Mouse (Mus musculus) midbrain, embryonic 15.5 days (tissue): ENCODE measurements around the gene Gnptg. TPM values are rescaled to one million over a fixed set of nuclear protein-coding genes. Genes with fewer than 3 reads are reported as not detected.
A peak's percentile ranks its signal among the peaks of the same experiment; 100 is the strongest.
"Not testable (repeated sequence)": the region's sequence is repeated elsewhere in the genome, so short reads cannot be mapped to it uniquely, and the experiment has no call there.

Experiments
- ATAC-seq: fragments of 200-750 bp; cut with Nextera tagmentation; replicated peaks from 2 replicates; pipeline ENCODE4 v1.8.0; 2017; ENCODE audit warnings: moderate TSS enrichment
- H3K27ac ChIP-seq: fragments of 300-500 bp; sonication (generic); 2 replicates; pipeline ENCODE4 v1.5.1; 2015; ENCODE audit warnings: mild to moderate bottlenecking, inconsistent platforms
- H3K27me3 ChIP-seq: fragments of 300-500 bp; sonication (generic); replicated peaks from 2 replicates; pipeline ENCODE4 v1.6.1; 2015; ENCODE audit warnings: inconsistent platforms
- H3K36me3 ChIP-seq: fragments of 300-500 bp; sonication (generic); replicated peaks from 2 replicates; pipeline ENCODE4 v1.6.1; 2015; ENCODE audit warnings: inconsistent platforms
- H3K4me1 ChIP-seq: fragments of 300-500 bp; sonication (generic); 2 replicates; pipeline ENCODE4 v1.6.1; 2015; ENCODE audit warnings: inconsistent platforms
- H3K4me2 ChIP-seq: fragments of 300-500 bp; sonication (generic); 2 replicates; pipeline ENCODE4 v1.6.1; 2015; ENCODE audit warnings: inconsistent platforms, mild to moderate bottlenecking, moderate library complexity
- H3K4me3 ChIP-seq: fragments of 300-500 bp; sonication (generic); 2 replicates; pipeline ENCODE4 v1.5.1; 2015; ENCODE audit warnings: mild to moderate bottlenecking, inconsistent platforms
- H3K9ac ChIP-seq: fragments of 300-500 bp; sonication (generic); 2 replicates; pipeline ENCODE4 v1.6.1; 2015; ENCODE audit warnings: mild to moderate bottlenecking, inconsistent platforms
- H3K9me3 ChIP-seq: fragments of 300-500 bp; sonication (generic); 2 replicates; pipeline ENCODE4 v1.6.1; 2016; ENCODE audit warnings: inconsistent platforms
- WGBS: fragments of 180-500 bp; shearing (Covaris S2); methylation state at CpG from one replicate; pipeline ENCODE4 v1.1.7; 2015; ENCODE audit warnings: mixed read lengths; 5-methylcytosine and 5-hydroxymethylcytosine counted together
- polyA plus RNA-seq: library from polyadenylated mRNA; unstranded; fragments of >200 nt; fragmentation: Nextera tagmentation; extraction: Ambion mirVana; gene quantifications from 2 replicates; pipeline ENCODE4 v1.2.1, GENCODE M21; 2015

The Gnptg gene
- polyA plus RNA-seq, 1 experiment from 2014 or later, result 96.0 TPM

DNA sequence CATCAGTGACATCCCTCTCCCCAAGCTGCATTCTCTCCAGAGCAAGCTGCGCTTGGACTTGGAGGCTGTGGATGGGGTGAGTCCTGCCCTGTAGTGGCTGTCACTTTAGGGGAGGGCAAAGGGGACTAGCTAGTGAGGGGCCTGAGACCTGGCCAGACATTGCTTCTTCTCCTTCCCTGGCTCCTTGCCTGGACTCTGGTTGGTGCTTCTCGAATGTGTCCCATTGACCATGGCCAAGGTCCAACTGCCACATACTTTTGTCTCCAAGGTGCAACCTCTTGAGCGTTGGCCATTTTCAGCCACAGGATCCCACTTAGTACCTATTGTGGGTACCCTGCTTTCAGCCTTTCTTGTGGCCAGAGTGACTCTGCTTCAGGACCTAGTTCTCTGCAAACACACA is 9.2 kb downstream of the Gnptg start:
- Histone ChIP-seq H3K4me3 (no peak overlapping the region), H3K4me2 (no peak overlapping the region), H3K27me3 (no peaks in the 10 kb centered on the region), H3K9ac (no peak overlapping the region), H3K27ac (no peak overlapping the region), H3K36me3 (peaks cover 28% of the 10 kb centered on the region; the same call in 1 of the 2 replicates), H3K4me1 (no peaks in the 10 kb centered on the region), H3K9me3 (no peaks in the 10 kb centered on the region)
- ATAC-seq, result no peak
- 90% methylated on average over 3 of the region's 3 CpGs for WGBS

GRCm38 (mm10) chr17:25230014-25230655 is 9.8 kb downstream of the Gnptg start:
- not testable (repeated sequence) for H3K9me3 ChIP-seq, H3K27me3 ChIP-seq

GRCm38 (mm10) chr17:25227991-25228390 is 11.9 kb downstream of the Gnptg start:
- no peak for ATAC-seq
- H3K4me1 ChIP-seq, result peaks cover 4% of the 10 kb centered on the region
- no peak overlapping the region for H3K9ac ChIP-seq

More at GRCm38 (mm10) chr17:25230014-25230655, 9.8 kb downstream of the Gnptg start:
- peak; percentile 66; the same call in 1 of the 2 replicates for ATAC-seq
- not testable (repeated sequence) for H3K4me2 ChIP-seq, H3K9ac ChIP-seq, H3K4me3 ChIP-seq, H3K27ac ChIP-seq, H3K4me1 ChIP-seq
- WGBS, result 83% methylated on average over 17 of the region's 17 CpGs
- peaks cover 24% of the 10 kb centered on the region; the same call in 1 of the 2 replicates for H3K36me3 ChIP-seq

DNA sequence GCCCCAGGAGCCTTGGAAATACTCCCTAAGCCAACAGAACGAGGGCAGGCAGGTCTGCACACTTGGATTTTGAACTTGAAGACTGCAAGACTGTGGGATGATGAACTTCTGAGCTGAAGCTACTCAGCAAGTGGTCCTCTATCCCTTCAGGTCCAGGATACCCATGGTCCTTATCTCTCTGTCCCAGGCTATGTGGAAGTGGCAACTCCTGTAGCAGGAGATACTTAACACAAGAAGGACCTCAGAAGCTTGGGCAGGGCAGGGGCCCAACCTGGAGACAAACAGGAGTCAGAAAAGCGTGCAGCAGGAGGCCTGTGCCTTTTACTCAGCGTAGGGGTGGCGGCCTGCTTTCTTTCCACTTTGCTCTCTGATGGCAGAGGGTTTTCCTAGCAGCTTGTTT is 14.3 kb downstream of the Gnptg start:
- ATAC-seq, result no peak

More at GRCm38 (mm10) chr17:25227991-25228390, 11.9 kb downstream of the Gnptg start:
- WGBS, result 83% methylated on average over 5 of the region's 5 CpGs
- no peak overlapping the region for H3K27ac ChIP-seq
- H3K9me3 ChIP-seq, result no peaks in the 10 kb centered on the region
- H3K4me3 ChIP-seq, result no peak overlapping the region
- peaks cover 15% of the 10 kb centered on the region; the same call in 1 of the 2 replicates for H3K36me3 ChIP-seq
- no peak overlapping the region for H3K4me2 ChIP-seq
- no peaks in the 10 kb centered on the region for H3K27me3 ChIP-seq

GRCm38 (mm10) chr17:25224586-25225222 is 15.2 kb downstream of the Gnptg start:
- no peak for ATAC-seq
- Histone ChIP-seq H3K27me3 (no peaks in the 10 kb centered on the region), H3K4me2 (no peak overlapping the region), H3K36me3 (peaks cover 5% of the 10 kb centered on the region; the same call in 1 of the 2 replicates), H3K9ac (no peak overlapping the region), H3K9me3 (no peaks in the 10 kb centered on the region), H3K4me3 (no peak overlapping the region), H3K4me1 (peaks cover 22% of the 10 kb centered on the region), H3K27ac (no peak overlapping the region)
- WGBS, result 87% methylated on average over 7 of the region's 7 CpGs

More for the DNA sequence above, 14.3 kb downstream of the Gnptg start:
- WGBS, result 86% methylated on average over 4 of the region's 4 CpGs
- Histone ChIP-seq H3K4me3 (no peak overlapping the region), H3K27me3 (no peaks in the 10 kb centered on the region), H3K9ac (no peak overlapping the region), H3K4me1 (peaks cover 22% of the 10 kb centered on the region), H3K36me3 (peaks cover 7% of the 10 kb centered on the region; the same call in 1 of the 2 replicates), H3K9me3 (no peaks in the 10 kb centered on the region), H3K27ac (no peak overlapping the region), H3K4me2 (no peak overlapping the region)

DNA sequence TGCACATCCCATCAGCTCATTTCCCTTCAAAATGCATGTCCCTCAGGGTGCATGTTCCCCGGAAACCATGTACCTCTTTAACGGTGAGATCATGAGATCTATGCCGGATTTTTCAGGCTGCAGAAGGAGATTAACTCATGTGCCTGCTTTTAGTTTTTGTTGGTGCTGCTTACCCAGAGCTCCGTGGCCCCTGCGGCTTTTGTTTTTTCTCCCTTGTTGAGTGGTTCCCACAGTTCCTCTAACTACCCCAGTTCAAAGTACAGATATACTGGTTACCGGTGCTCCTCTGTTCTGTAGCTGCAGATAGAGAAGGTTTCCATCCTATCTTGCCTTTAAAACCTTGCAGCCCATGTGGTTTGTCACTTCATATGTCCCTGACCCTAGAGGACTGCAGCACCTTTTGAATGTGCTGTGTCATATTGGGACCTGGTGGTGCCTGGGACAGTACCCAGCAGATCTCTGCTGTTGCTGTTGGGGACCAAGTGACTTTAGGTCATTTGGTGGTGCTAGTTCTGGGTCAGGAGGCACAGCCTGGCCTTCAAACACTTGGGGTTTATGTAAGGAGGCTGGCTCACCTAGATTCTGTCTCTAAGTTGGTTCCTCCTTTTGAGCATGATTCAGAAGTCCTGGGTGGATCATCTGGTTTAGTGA is 16.8 kb downstream of the Gnptg start:
- Histone ChIP-seq H3K36me3 (0 out of 2 replicates have a peak, but pooled peaks cover 9% of the 10 kb centered on the region), H3K9me3 (no peaks in the 10 kb centered on the region), H3K27me3 (no peaks in the 10 kb centered on the region), H3K9ac (peak overlapping the region; percentile 20; the same call in 1 of the 2 replicates), H3K4me1 (peaks cover 22% of the 10 kb centered on the region), H3K4me2 (peak overlapping the region; percentile 65), H3K4me3 (peak overlapping the region; percentile 30), H3K27ac (peak overlapping the region; percentile 45; the same call in 1 of the 2 replicates)
- ATAC-seq, result no peak
- WGBS, result 40% methylated on average over 6 of the region's 6 CpGs

DNA sequence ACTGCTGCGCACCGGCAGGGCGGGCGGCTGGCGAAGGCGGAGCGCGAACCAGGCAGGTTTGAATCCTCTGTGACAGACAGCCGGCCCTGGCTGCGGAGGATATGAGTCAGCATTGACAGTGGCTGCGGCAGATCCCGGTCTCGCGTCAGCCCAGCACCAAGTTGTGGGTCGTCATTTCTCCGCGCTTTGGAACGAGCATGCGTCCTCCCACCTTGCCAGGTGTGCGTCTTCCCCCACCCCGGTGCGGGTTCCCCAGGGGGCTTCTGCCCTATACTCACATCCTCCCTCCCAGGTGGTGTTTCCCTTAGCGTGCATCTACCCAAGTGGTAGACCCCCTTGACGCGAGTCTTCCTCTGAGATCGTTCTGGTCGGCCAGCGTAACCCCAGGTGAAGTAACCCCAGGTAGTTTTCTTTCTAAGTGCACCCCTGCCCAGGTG is 17.4 kb downstream of the Gnptg start:
- ATAC-seq, result peak; percentile 93
- peaks cover 22% of the 10 kb centered on the region for H3K4me1 ChIP-seq
- H3K27me3 ChIP-seq, H3K9me3 ChIP-seq, H3K36me3 ChIP-seq: not testable (repeated sequence)
- 17% methylated on average over 14 of the region's 28 CpGs for WGBS
- peak overlapping the region; percentile 45; the same call in 1 of the 2 replicates for H3K27ac ChIP-seq
- H3K4me2 ChIP-seq, result peak overlapping the region; percentile 65
- peak overlapping the region; percentile 43 for H3K4me3 ChIP-seq
- peak overlapping the region; percentile 20; the same call in 1 of the 2 replicates for H3K9ac ChIP-seq

GRCm38 (mm10) chr17:25221821-25222503 is 18.0 kb downstream of the Gnptg start:
- Histone ChIP-seq H3K9ac (peak overlapping the region; percentile 46), H3K4me3 (peak overlapping the region; percentile 43), H3K27ac (peak overlapping the region; percentile 75), H3K4me1 (peaks cover 22% of the 10 kb centered on the region), H3K36me3 (peaks cover 9% of the 10 kb centered on the region; the same call in 1 of the 2 replicates), H3K27me3 (no peaks in the 10 kb centered on the region), H3K4me2 (peak overlapping the region; percentile 65), H3K9me3 (no peaks in the 10 kb centered on the region)
- peak; percentile 88 for ATAC-seq
- 1% methylated on average over 24 of the region's 30 CpGs for WGBS

GRCm38 (mm10) chr17:25220746-25221145 is 19.2 kb downstream of the Gnptg start:
- no peak overlapping the region for H3K4me3 ChIP-seq
- peaks cover 22% of the 10 kb centered on the region for H3K4me1 ChIP-seq
- no peak overlapping the region for H3K4me2 ChIP-seq
- no peak overlapping the region for H3K9ac ChIP-seq
- H3K27me3 ChIP-seq, result no peaks in the 10 kb centered on the region
- H3K9me3 ChIP-seq, result no peaks in the 10 kb centered on the region
- 87% methylated on average over 1 of the region's 1 CpGs for WGBS
- H3K27ac ChIP-seq, result no peak overlapping the region
- peaks cover 11% of the 10 kb centered on the region for H3K36me3 ChIP-seq
- no peak for ATAC-seq

- Histone ChIP-seq H3K27me3 (no peaks in the 10 kb centered on the region), H3K9me3 (no peaks in the 10 kb centered on the region), H3K4me1 (peaks cover 22% of the 10 kb centered on the region), H3K27ac (no peak overlapping the region), H3K9ac (no peak overlapping the region), H3K4me3 (no peak overlapping the region), H3K4me2 (no peak overlapping the region), H3K36me3 (peaks cover 10% of the 10 kb centered on the region)
- 92% methylated on average over 15 of the region's 15 CpGs for WGBS
- ATAC-seq, result no peak
Measured at GRCm38 (mm10) chr17:25219492-25220295, 20.2 kb downstream of the Gnptg start.

GRCm38 (mm10) chr17:25218967-25219366 is 21.0 kb downstream of the Gnptg start:
- no peaks in the 10 kb centered on the region for H3K9me3 ChIP-seq
- H3K27ac ChIP-seq, result no peak overlapping the region
- H3K4me2 ChIP-seq, result no peak overlapping the region
- H3K36me3 ChIP-seq, result peaks cover 17% of the 10 kb centered on the region
- no peak for ATAC-seq
- no peaks in the 10 kb centered on the region for H3K27me3 ChIP-seq
- H3K4me3 ChIP-seq, result no peak overlapping the region
- no peak overlapping the region for H3K9ac ChIP-seq
- peaks cover 22% of the 10 kb centered on the region for H3K4me1 ChIP-seq
- WGBS, result 89% methylated on average over 9 of the region's 9 CpGs
